Mouse (Mus musculus): ENCODE measurements around the gene Nfia. TPM values are rescaled to one million over a fixed set of nuclear protein-coding genes. Genes with fewer than 3 reads are reported as not detected.

The Nfia gene
- polyA plus RNA-seq, 1 experiment, result 8.1 TPM

DNA sequence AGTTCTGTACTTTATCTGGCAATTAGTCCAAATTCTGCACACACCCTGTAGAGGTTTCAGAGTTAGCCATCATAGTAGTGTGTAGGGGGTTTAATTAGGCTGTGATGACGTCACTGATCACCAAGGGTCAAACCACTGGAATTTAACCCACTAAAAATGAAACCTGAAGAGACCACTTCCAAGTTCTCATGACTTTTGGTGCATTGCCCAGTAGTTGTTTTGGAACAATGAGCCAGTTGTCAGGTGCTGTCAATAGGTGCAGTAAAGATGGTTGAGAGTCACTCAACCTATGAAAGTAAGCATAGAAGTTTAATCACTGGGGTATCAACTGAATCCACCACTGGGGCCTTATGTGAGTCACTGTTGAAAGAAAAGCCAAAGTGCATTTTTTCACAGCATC, 191.4 kb downstream of the Nfia start:
- no peak for TF ChIP-seq POLR2A (IDR thresholded peaks at IDR 0.05; ENCODE audit: control insufficient read depth, low read depth, low read length)
- TF ChIP-seq CTCF (IDR thresholded peaks at IDR 0.05; ENCODE audit: control insufficient read depth, insufficient read depth, insufficient replicate concordance, low read depth, low read length), result no peak

GRCm38 (mm10) chr4:97968786-97969348, 196.3 kb downstream of the Nfia start:
- no peak for TF ChIP-seq CTCF (IDR thresholded peaks at IDR 0.05; ENCODE audit: control insufficient read depth, insufficient read depth, insufficient replicate concordance, low read depth, low read length)
- TF ChIP-seq POLR2A (IDR thresholded peaks at IDR 0.05; ENCODE audit: control insufficient read depth, low read depth, low read length), result no peak
- peak overlapping the region; percentile 40 for H3K27ac ChIP-seq (ENCODE audit: control insufficient read depth, insufficient read depth, low read depth, low read length)
- no peaks in the 10 kb centered on the region for H3K36me3 ChIP-seq (ENCODE audit: control insufficient read depth, insufficient read depth, low read length)

More for the DNA sequence above, 191.4 kb downstream of the Nfia start:
- H3K4me3 ChIP-seq (ENCODE audit: control insufficient read depth, low read depth, low read length), result no peak overlapping the region
- no peaks in the 10 kb centered on the region for H3K36me3 ChIP-seq (ENCODE audit: control insufficient read depth, insufficient read depth, low read length)
- H3K27me3 ChIP-seq (ENCODE audit: control insufficient read depth, insufficient read depth, low read length), result no peaks in the 10 kb centered on the region
- H3K4me1 ChIP-seq (ENCODE audit: control insufficient read depth, insufficient read depth, low read length), result no peaks in the 10 kb centered on the region
- no peak overlapping the region for H3K27ac ChIP-seq (ENCODE audit: control insufficient read depth, insufficient read depth, low read depth, low read length)

DNA sequence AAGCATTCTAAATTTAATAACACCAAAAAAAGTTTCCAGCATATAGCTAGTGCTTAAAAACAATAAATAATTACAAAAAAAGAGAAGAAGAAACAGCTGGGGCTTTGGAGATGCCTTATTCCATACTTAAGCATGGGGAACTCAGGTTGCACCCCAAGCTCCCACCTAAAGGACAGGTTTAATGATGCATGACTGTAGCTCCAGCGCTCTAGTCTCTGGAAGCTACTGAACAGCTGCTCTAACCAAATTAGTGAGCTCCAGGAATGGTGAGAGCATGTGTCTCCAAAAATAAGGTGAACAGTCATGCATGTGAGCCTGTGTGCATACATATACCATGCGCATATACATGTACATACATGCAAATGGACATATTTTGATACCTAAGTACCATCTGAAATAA, 200.5 kb downstream of the Nfia start:
- Histone ChIP-seq H3K4me3 (ENCODE audit: control insufficient read depth, low read depth, low read length) (no peak overlapping the region), H3K27me3 (ENCODE audit: control insufficient read depth, insufficient read depth, low read length) (no peaks in the 10 kb centered on the region), H3K36me3 (ENCODE audit: control insufficient read depth, insufficient read depth, low read length) (no peaks in the 10 kb centered on the region), H3K27ac (ENCODE audit: control insufficient read depth, insufficient read depth, low read depth, low read length) (no peak overlapping the region), H3K4me1 (ENCODE audit: control insufficient read depth, insufficient read depth, low read length) (no peaks in the 10 kb centered on the region)
- TF ChIP-seq CTCF (IDR thresholded peaks at IDR 0.05; ENCODE audit: control insufficient read depth, insufficient read depth, insufficient replicate concordance, low read depth, low read length) (no peak), POLR2A (IDR thresholded peaks at IDR 0.05; ENCODE audit: control insufficient read depth, low read depth, low read length) (no peak)

More at GRCm38 (mm10) chr4:97968786-97969348, 196.3 kb downstream of the Nfia start:
- H3K27me3 ChIP-seq (ENCODE audit: control insufficient read depth, insufficient read depth, low read length), result no peaks in the 10 kb centered on the region
- no peak overlapping the region for H3K4me3 ChIP-seq (ENCODE audit: control insufficient read depth, low read depth, low read length)
- H3K4me1 ChIP-seq (ENCODE audit: control insufficient read depth, insufficient read depth, low read length), result no peaks in the 10 kb centered on the region

DNA sequence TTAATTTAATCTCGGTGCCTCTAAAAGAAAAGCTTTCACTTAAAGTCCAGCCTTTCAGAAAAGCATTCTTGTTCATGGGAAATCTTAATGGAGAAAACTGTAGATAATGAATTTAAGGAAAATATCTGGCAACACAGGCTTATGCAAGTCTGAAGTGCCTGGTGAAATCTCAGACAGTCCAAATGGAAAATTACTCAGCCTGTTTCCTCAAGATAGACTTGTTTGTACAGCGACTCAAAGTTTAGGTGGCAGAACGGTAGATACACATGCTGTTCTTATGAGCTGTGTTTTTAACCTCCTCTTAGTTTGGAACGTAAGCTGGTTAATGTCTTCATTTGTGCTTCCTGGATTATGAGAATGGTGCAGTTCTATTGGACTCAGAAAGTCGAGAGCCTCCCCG, 201.5 kb downstream of the Nfia start:
- no peak overlapping the region for H3K27ac ChIP-seq (ENCODE audit: control insufficient read depth, insufficient read depth, low read depth, low read length)
- no peaks in the 10 kb centered on the region for H3K36me3 ChIP-seq (ENCODE audit: control insufficient read depth, insufficient read depth, low read length)
- no peak for TF ChIP-seq POLR2A (IDR thresholded peaks at IDR 0.05; ENCODE audit: control insufficient read depth, low read depth, low read length)
- TF ChIP-seq CTCF (IDR thresholded peaks at IDR 0.05; ENCODE audit: control insufficient read depth, insufficient read depth, insufficient replicate concordance, low read depth, low read length), result no peak
- no peaks in the 10 kb centered on the region for H3K4me1 ChIP-seq (ENCODE audit: control insufficient read depth, insufficient read depth, low read length)
- H3K4me3 ChIP-seq (ENCODE audit: control insufficient read depth, low read depth, low read length), result no peak overlapping the region
- H3K27me3 ChIP-seq (ENCODE audit: control insufficient read depth, insufficient read depth, low read length), result no peaks in the 10 kb centered on the region

DNA sequence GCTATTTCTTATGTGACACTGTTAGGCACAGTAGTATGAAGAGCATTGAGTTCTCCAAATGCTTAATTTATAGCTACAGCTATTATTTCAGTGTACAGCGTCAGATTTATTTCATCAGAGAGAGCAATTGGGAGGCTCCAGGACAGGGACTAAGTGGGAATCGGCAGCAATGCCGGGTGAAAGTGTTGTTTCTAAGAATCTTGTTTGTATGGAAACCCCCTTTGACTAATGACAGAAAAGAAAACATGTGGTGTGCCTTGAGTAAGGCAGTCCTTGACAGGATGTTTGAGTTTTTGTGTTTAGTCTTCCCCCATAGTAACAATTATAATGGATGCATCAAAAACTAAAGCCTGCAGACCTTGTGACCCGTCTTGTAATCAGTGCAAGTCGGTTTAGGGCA, 204.4 kb downstream of the Nfia start:
- Histone ChIP-seq H3K4me1 (ENCODE audit: control insufficient read depth, insufficient read depth, low read length) (no peaks in the 10 kb centered on the region), H3K27me3 (ENCODE audit: control insufficient read depth, insufficient read depth, low read length) (no peaks in the 10 kb centered on the region), H3K4me3 (ENCODE audit: control insufficient read depth, low read depth, low read length) (no peak overlapping the region), H3K27ac (ENCODE audit: control insufficient read depth, insufficient read depth, low read depth, low read length) (no peak overlapping the region), H3K36me3 (ENCODE audit: control insufficient read depth, insufficient read depth, low read length) (no peaks in the 10 kb centered on the region)
- TF ChIP-seq CTCF (IDR thresholded peaks at IDR 0.05; ENCODE audit: control insufficient read depth, insufficient read depth, insufficient replicate concordance, low read depth, low read length), result no peak
- no peak for TF ChIP-seq POLR2A (IDR thresholded peaks at IDR 0.05; ENCODE audit: control insufficient read depth, low read depth, low read length)

GRCm38 (mm10) chr4:97984361-97984760, 211.8 kb downstream of the Nfia start:
- no peaks in the 10 kb centered on the region for H3K36me3 ChIP-seq (ENCODE audit: control insufficient read depth, insufficient read depth, low read length)
- H3K4me1 ChIP-seq (ENCODE audit: control insufficient read depth, insufficient read depth, low read length), result no peaks in the 10 kb centered on the region; the same call in 1 of the 2 replicates
- no peak overlapping the region for H3K27ac ChIP-seq (ENCODE audit: control insufficient read depth, insufficient read depth, low read depth, low read length)
- no peak for TF ChIP-seq CTCF (IDR thresholded peaks at IDR 0.05; ENCODE audit: control insufficient read depth, insufficient read depth, insufficient replicate concordance, low read depth, low read length)
- no peak for TF ChIP-seq POLR2A (IDR thresholded peaks at IDR 0.05; ENCODE audit: control insufficient read depth, low read depth, low read length)
- no peaks in the 10 kb centered on the region for H3K27me3 ChIP-seq (ENCODE audit: control insufficient read depth, insufficient read depth, low read length)
- no peak overlapping the region for H3K4me3 ChIP-seq (ENCODE audit: control insufficient read depth, low read depth, low read length)

DNA sequence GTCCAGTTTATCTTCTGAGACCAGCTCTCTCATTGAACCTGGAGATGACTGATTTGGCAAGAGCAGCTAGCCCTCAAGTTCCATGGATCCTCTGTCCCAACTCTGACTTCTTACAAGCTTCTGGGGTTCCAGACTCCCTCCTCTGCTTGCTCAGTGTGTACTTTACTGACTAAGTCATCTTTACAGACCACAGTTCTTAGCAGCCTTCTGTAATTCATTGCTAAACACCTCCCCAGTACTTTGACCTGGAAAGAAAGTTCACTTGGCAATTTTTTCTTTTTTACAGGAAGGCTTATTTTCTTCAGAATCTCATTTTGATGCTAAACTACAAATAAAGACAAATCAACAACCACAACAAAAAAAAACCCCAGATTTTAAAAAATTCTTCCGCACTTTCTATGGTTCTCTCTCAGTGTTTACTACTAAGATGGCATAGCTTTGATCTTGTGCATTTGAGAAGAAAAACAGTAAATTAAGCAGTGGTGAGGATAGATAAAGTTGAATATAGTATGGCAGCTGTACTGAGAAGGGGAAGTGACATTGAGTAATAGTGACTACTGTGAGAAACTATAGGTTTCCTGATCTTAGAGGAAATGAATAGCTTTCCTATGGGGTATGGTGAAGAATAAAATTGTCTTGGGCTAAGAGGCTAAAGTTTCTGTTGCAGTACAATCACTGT, 213.7 kb downstream of the Nfia start:
- no peaks in the 10 kb centered on the region for H3K36me3 ChIP-seq (ENCODE audit: control insufficient read depth, insufficient read depth, low read length)
- no peak overlapping the region; the same call in 1 of the 2 replicates for H3K27ac ChIP-seq (ENCODE audit: control insufficient read depth, insufficient read depth, low read depth, low read length)
- H3K4me1 ChIP-seq (ENCODE audit: control insufficient read depth, insufficient read depth, low read length), result no peaks in the 10 kb centered on the region; the same call in 1 of the 2 replicates
- no peak overlapping the region for H3K4me3 ChIP-seq (ENCODE audit: control insufficient read depth, low read depth, low read length)
- no peak for TF ChIP-seq POLR2A (IDR thresholded peaks at IDR 0.05; ENCODE audit: control insufficient read depth, low read depth, low read length)
- TF ChIP-seq CTCF (IDR thresholded peaks at IDR 0.05; ENCODE audit: control insufficient read depth, insufficient read depth, insufficient replicate concordance, low read depth, low read length), result no peak
- H3K27me3 ChIP-seq (ENCODE audit: control insufficient read depth, insufficient read depth, low read length), result no peaks in the 10 kb centered on the region
